Mouse (Mus musculus) gastrocnemius, adult 2 months (tissue): ENCODE measurements around the gene Lipm. TPM values are rescaled to one million over a fixed set of nuclear protein-coding genes. Genes with fewer than 3 reads are reported as not detected.
A peak's percentile ranks its signal among the peaks of the same experiment; 100 is the strongest.

Experiments
- DNase-seq: peaks from one replicate; pipeline ENCODE4 v3.0.0; 2022
- H3K27ac ChIP-seq: fragments of 200-600 bp; 2 replicates; pipeline ENCODE4 v1.8.1; 2022; ENCODE audit warnings: mild to moderate bottlenecking
- H3K4me3 ChIP-seq: fragments of 200-600 bp; 2 replicates; pipeline ENCODE4 v1.8.1; 2022; ENCODE audit warnings: mild to moderate bottlenecking, moderate library complexity
- CTCF ChIP-seq: fragments of 200-600 bp; IDR thresholded peaks from 2 replicates; pipeline ENCODE4 v1.8.1; 2022; ENCODE audit warnings: antibody characterized with exemption, mild to moderate bottlenecking, moderate library complexity
- intact Hi-C: fragments of 180-260 bp; cut with DNase I; formaldehyde crosslinking; loops from one replicate; pipeline ENCODE4 v1.15.1; 2025
- total RNA-seq, 2 experiments: library from RNA; stranded (reverse); gene quantifications; 2 replicates each; pipeline ENCODE4 v1.2.3; 2021

Gene Lipm
- total RNA-seq, 2 experiments from 2014 or later = not detected

DNA sequence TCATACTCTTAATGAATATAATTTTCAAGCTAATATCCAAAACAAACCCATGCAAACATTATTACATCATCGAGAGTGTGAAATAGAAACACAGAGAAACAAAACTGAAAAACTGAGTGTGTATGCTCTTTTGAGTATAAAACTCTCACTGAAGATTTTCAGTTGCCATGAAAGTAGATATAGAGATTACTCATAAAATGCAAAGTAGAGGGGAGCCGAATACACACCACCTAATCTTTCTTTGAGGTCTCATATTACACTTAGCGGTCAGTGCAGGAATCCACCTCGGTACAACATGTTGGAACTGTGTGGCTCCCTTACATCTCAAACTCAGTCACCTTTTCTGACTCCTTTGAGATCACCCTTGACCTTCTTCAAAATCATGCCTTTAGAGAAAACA is 18.9 kb downstream of the Lipm start:
- TF ChIP-seq CTCF = no peak
- no peak overlapping the region for H3K4me3 ChIP-seq
- DNase-seq = no peak
- H3K27ac ChIP-seq = no peak overlapping the region
- intact Hi-C loops = no loop called here

DNA sequence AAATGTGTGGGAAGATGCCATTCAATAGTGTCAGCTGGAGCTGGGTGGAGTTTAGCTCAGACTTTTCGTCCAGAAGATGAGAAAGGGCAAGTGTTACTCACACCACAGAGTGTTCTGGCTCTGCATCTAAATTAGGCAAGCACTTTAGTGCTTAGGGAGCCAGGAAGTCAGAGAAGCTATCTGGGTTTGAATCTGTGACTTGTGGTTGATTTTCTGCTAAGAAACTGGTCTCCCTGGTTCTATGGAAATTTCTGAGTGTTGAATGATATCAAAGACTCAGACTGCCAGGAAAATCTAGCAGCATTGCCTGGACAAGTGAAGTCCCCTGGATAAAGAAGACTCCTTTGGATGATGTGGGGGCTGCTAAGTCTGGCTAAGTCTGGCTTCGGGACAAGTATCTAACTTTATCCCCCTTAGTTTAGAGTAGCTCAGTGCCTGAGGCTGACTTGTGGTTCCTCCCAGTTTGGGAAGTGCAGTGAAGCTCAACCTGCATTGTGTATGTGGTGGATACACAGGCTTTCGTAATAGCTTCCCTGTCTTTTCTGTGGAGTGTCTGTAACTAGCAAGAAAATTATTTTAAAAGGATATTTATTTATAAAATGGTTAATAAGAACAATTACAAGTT is 19.5 kb downstream of the Lipm start:
- no peak overlapping the region for H3K4me3 ChIP-seq
- TF ChIP-seq CTCF = no peak
- DNase-seq = no peak
- intact Hi-C loops = no loop called here
- H3K27ac ChIP-seq = no peak overlapping the region

GRCm38 (mm10) chr19:34138720-34139430 is 38.1 kb downstream of the Lipm start:
- Histone ChIP-seq H3K4me3 (no peak overlapping the region), H3K27ac (no peak overlapping the region)
- intact Hi-C loops = no loop called here
- no peak for TF ChIP-seq CTCF
- no peak for DNase-seq

GRCm38 (mm10) chr19:34139431-34140046 is 38.8 kb downstream of the Lipm start:
- no peak overlapping the region for H3K4me3 ChIP-seq
- no peak overlapping the region for H3K27ac ChIP-seq
- no peak for DNase-seq
- TF ChIP-seq CTCF = no peak
- intact Hi-C loops = no loop called here

DNA sequence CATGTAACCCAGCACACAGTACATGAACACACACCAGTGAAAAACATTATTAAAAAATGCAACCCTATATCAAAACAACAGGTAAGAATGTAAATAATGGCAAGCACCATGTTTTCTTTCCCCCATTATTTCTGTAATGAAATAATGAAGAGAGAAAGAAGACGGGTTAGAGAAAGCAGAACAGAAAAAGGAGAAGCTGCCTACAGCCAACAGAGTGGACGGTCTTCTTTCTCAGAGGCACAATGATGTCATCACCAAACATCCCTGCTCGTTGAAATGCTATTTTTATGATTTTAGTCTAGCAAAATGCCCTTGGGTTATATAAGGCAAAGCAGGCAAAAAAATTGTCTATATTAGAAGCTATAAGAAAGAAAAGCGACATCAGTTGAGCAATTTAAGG is 47.7 kb downstream of the Lipm start:
- TF ChIP-seq CTCF = no peak
- H3K27ac ChIP-seq = no peak overlapping the region
- DNase-seq = no peak
- intact Hi-C loops = no loop called here
- H3K4me3 ChIP-seq = no peak overlapping the region

- Histone ChIP-seq H3K4me3 (no peak overlapping the region), H3K27ac (no peak overlapping the region)
- no peak for DNase-seq
- intact Hi-C loops = no loop called here
- TF ChIP-seq CTCF = peak; percentile 67
Observed at GRCm38 (mm10) chr19:34151909-34152308, 51.2 kb downstream of the Lipm start.

GRCm38 (mm10) chr19:34153263-34154144 is 52.8 kb downstream of the Lipm start:
- Histone ChIP-seq H3K4me3 (no peak overlapping the region), H3K27ac (no peak overlapping the region)
- intact Hi-C loops = no loop called here
- no peak for TF ChIP-seq CTCF
- DNase-seq = no peak

- H3K4me3 ChIP-seq = no peak overlapping the region
- TF ChIP-seq CTCF = no peak
- intact Hi-C loops = no loop called here
- H3K27ac ChIP-seq = no peak overlapping the region
- DNase-seq = no peak
Observed at GRCm38 (mm10) chr19:34162693-34163092, 62.0 kb downstream of the Lipm start.

DNA sequence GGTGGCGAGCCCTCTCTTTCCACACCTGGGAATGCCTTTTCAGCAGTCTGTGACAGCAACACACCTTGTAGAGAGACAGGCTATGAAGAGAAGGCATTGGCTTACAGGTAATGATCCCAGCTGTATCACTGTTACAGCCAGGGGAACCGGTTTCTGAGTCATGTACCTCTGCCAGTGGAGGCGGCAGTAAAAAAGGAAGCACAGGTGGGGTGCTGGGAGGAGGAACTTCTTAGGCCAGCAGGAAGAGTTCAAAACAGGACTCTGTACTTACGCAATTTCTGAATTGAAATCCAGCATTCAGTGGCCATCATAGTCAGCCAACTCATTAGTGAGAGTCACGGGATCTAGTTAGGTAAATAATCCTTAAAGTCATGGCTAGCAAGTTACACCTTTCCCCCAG is 65.2 kb downstream of the Lipm start, which contains the start of gene Ankrd22:
TSS of gene Ankrd22 (minus strand) at position 163 of the 400 bp plus-strand sequence.
- no peak for DNase-seq
- H3K4me3 ChIP-seq = no peak within 1 kb of the TSS
- H3K27ac ChIP-seq = no peak within 1 kb of the TSS
- TF ChIP-seq CTCF = no peak
- intact Hi-C loops = no loop called here

DNA sequence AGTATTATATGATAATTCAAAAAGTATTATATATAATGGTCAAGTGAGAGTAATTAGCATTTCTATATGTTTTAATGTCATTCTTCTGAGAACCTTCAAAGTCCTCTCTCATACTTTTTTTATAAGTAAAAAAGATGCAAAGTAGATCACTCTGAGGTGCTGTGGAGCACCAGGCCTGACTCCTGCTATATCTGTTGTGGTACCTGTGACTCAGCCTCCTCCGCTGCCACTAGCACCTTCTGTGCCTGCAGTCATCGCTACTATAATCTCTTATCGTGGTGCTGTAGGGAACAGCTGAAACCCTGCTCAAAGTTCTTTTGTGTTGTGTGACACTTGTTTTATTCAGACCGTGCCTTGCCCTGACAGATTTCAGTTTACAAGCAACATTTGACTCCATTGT is 65.7 kb downstream of the Lipm start:
- H3K27ac ChIP-seq = no peak overlapping the region
- TF ChIP-seq CTCF = no peak
- intact Hi-C loops = no loop called here
- H3K4me3 ChIP-seq = no peak overlapping the region
- DNase-seq = no peak

- H3K27ac ChIP-seq = no peak overlapping the region
- intact Hi-C loops = no loop called here
- no peak for DNase-seq
- TF ChIP-seq CTCF = no peak
- no peak overlapping the region for H3K4me3 ChIP-seq
Observed at GRCm38 (mm10) chr19:34167896-34168661, 67.3 kb downstream of the Lipm start.

DNA sequence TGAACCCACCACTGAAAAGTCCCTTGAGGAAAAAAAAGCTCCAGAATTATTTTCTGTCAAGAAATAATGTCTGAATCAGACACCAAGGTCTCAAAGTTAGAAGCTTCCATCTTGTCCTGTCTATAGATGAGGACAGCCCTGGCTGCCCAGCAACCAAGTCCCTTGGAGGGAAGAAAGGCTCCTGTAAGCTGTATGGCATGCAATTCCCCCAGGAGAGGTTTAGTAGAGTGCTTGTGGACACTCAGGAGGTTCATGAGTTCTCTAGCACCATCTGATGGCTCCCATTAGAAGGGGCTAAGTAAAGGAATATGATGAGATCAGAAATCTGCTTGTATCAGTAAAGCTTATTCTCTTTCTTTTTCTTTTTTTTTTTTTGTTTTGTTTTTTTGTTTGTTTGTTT is 68.4 kb downstream of the Lipm start:
- TF ChIP-seq CTCF = no peak
- Histone ChIP-seq H3K4me3 (no peak overlapping the region), H3K27ac (no peak overlapping the region)
- intact Hi-C loops = no loop called here
- DNase-seq = no peak
